Mouse (Mus musculus) bone marrow, adult 2 months (tissue): ENCODE measurements around the gene Ltb4r2. TPM values are rescaled to one million over a fixed set of nuclear protein-coding genes. Genes with fewer than 3 reads are reported as not detected.

Experiments used
- H3K27ac ChIP-seq: fragments of 200-500 bp; 2 replicates; pipeline ENCODE4 v1.5.1; 2012; ENCODE audit warnings: low read depth, mild to moderate bottlenecking, control low read depth, inconsistent platforms, low read length; ENCODE audit not compliant: control insufficient read depth, poor library complexity, insufficient read depth
- H3K4me1 ChIP-seq: fragments of 200-500 bp; 2 replicates; pipeline ENCODE4 v1.6.1; 2011; ENCODE audit warnings: low read length; ENCODE audit not compliant: control insufficient read depth, insufficient read depth
- H3K4me3 ChIP-seq: fragments of 200-500 bp; replicated peaks from 2 replicates; pipeline ENCODE3; 2011; ENCODE audit warnings: mild to moderate bottlenecking, low read depth, low read length, control low read depth; ENCODE audit not compliant: control insufficient read depth
- CTCF ChIP-seq: fragments of 200-500 bp; IDR thresholded peaks from 2 replicates; pipeline ENCODE4 v1.5.1; 2011; ENCODE audit warnings: low read length, control low read depth; ENCODE audit not compliant: control insufficient read depth, insufficient read depth
- POLR2A ChIP-seq: fragments of 200-500 bp; IDR thresholded peaks from 2 replicates; pipeline ENCODE4 v1.6.1; 2011; ENCODE audit warnings: low read depth, mild to moderate bottlenecking, control low read depth, low read length, borderline replicate concordance; ENCODE audit not compliant: control insufficient read depth
- WGBS: fragments of 180-500 bp; shearing (Covaris S2); methylation state at CpG from one replicate; pipeline ENCODE4 v1.1.7; 2018; 5-methylcytosine and 5-hydroxymethylcytosine counted together
- polyA plus RNA-seq: library from polyadenylated mRNA; stranded (reverse); fragments of >200 nt; gene quantifications from 2 replicates; pipeline ENCODE4 v1.2.4, GENCODE M21; 2011; ENCODE audit warnings: low replicate concordance; ENCODE audit not compliant: missing spikeins, insufficient read depth, insufficient read length

The Ltb4r2 gene
- polyA plus RNA-seq, 1 experiment = 6.5 TPM

DNA sequence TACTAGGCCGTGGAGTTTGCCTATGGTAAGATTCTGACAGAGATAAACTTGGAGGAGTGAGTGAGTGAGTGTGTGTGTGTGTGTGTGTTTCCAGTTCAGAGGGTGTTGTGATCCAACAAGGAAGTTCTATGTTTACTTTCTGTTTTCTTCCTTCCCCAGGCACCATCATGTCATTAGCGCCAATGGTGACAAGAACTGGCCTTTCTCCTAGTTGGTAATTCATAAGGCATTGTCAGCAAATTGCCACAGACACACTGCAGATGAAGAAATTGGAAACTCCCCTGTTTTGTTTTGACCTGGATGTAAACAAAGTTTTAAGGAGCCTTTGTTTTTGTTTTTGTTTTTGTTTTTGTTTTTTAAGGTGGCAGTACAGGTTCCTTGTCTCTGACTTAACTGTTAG is 32.2 kb downstream of the Ltb4r2 start:
- WGBS = 53% methylated on average over 2 of the region's 2 CpGs
- H3K4me1 ChIP-seq = no peaks in the 10 kb centered on the region
- H3K27ac ChIP-seq = no peak overlapping the region
- H3K4me3 ChIP-seq = no peak overlapping the region
- TF ChIP-seq POLR2A (no peak), CTCF (no peak)

DNA sequence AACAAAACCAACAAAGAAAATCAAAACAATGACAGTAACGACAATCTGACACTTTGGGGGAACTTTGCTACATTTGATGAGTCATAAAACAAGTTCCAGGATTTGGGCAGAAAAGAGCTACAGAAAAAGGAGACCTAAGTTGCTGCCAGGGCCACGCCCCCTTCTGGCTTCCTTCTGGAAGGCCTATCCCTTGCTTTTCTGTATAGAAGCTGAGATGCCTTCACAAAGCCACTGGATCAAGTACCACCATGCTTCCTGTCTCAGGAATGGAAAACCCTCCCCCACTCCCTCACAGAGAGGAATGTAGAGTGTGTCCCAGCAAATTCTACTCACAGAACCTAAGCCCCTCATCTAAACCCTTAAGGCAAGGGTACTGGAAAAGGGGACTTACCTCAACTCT is 32.7 kb downstream of the Ltb4r2 start:
- no peaks in the 10 kb centered on the region for H3K4me1 ChIP-seq
- no peak overlapping the region for H3K27ac ChIP-seq
- H3K4me3 ChIP-seq = no peak overlapping the region
- 52% methylated on average over 2 of the region's 2 CpGs for WGBS
- no peak for TF ChIP-seq CTCF
- TF ChIP-seq POLR2A = no peak

DNA sequence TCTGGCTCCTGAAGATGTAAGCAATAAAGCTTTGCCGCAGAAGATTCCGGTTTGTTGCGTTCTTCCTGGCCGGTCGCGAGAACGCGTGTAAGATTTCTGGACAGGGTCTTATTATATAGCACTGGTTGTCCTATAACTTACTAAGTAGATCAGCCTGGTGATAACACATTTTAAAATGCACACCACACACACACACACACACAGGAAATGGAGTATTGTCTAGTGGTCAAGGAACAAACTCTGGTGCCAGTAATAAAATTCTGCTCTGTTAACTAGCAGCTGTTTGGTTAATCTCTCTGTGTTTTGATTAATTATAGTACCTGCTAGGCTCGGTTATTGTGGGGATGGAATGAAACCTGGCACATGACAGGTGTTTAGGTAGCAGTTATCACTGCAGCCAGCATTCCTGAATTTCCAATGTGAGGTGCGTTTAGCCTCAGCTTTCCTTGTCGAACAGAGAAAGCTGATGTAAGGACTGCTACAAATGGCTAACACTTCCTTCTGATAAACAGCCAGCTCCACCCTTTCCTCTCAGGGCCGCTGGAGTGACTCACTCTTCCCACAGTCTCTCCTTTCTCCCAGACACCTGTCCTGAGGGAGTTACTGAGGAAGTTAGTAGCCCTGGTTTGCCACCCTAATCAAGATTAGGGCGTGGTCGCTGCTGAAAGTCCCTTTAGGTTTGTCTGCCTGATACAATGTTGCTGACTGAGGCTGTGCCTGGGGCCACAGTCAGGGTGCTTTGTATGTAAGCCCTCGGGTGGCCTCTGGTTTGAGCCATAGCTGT is 34.3 kb downstream of the Ltb4r2 start:
- no peak overlapping the region for H3K27ac ChIP-seq
- 63% methylated on average over 15 of the region's 15 CpGs for WGBS
- no peak for TF ChIP-seq POLR2A
- TF ChIP-seq CTCF = no peak
- no peaks in the 10 kb centered on the region for H3K4me1 ChIP-seq
- no peak overlapping the region for H3K4me3 ChIP-seq

Other genes starting within 250 kb of the Ltb4r2 start
- 0.25 and 0.70 TPM in 2 replicates for gene Nrl, start 236.4 kb upstream of the Ltb4r2 start, polyA plus RNA-seq
- gene Pck2, start 221.2 kb upstream of the Ltb4r2 start, polyA plus RNA-seq = 42.6 and 60.8 TPM in 2 replicates
- gene Dcaf11, start 201.4 kb upstream of the Ltb4r2 start, polyA plus RNA-seq = 26.4 and 42.3 TPM in 2 replicates
- not detected in 2 replicates for gene A730061H03Rik, start 201.0 kb upstream of the Ltb4r2 start, polyA plus RNA-seq
- gene Fitm1, start 185.8 kb upstream of the Ltb4r2 start, polyA plus RNA-seq = not detected in 2 replicates
- 187 and 268 TPM in 2 replicates for gene Psme1, start 183.3 kb upstream of the Ltb4r2 start, polyA plus RNA-seq
- 12.3 and 48.5 TPM in 2 replicates for gene Emc9, start 176.1 kb upstream of the Ltb4r2 start, polyA plus RNA-seq
- gene Psme2, start 170.3 kb upstream of the Ltb4r2 start, polyA plus RNA-seq = 152 and 175 TPM in 2 replicates
- 79.5 and 160 TPM in 2 replicates for gene Rnf31, start 169.7 kb upstream of the Ltb4r2 start, polyA plus RNA-seq
- 60.8 and 84.3 TPM in 2 replicates for gene Irf9, start 157.9 kb upstream of the Ltb4r2 start, polyA plus RNA-seq
- 13.2 and 28.5 TPM in 2 replicates for gene Rec8, start 143.4 kb upstream of the Ltb4r2 start, polyA plus RNA-seq
- gene Ipo4, start 125.5 kb upstream of the Ltb4r2 start, polyA plus RNA-seq = 24.9 and 49.5 TPM in 2 replicates
- gene Gm49378, start 123.5 kb upstream of the Ltb4r2 start, polyA plus RNA-seq = 2.0 and 5.8 TPM in 2 replicates
- gene Tm9sf1, start 117.6 kb upstream of the Ltb4r2 start, polyA plus RNA-seq = 37.9 and 46.7 TPM in 2 replicates
- 0.77 and 4.0 TPM in 2 replicates for gene Tssk4, start 111.2 kb upstream of the Ltb4r2 start, polyA plus RNA-seq
- 23.2 and 50.4 TPM in 2 replicates for gene Mdp1, start 100.9 kb upstream of the Ltb4r2 start, polyA plus RNA-seq
- 7.3 and 18.3 TPM in 2 replicates for gene Gmpr2, start 89.5 kb upstream of the Ltb4r2 start, polyA plus RNA-seq
- gene Nedd8, start 89.3 kb upstream of the Ltb4r2 start, polyA plus RNA-seq = 173 and 183 TPM in 2 replicates
- 25.4 and 38.1 TPM in 2 replicates for gene Tinf2, start 79.6 kb upstream of the Ltb4r2 start, polyA plus RNA-seq
- 1.1 and 5.1 TPM in 2 replicates for gene Tgm1, start 47.5 kb upstream of the Ltb4r2 start, polyA plus RNA-seq
- gene Rabggta, start 39.2 kb upstream of the Ltb4r2 start, polyA plus RNA-seq = 16.0 and 24.5 TPM in 2 replicates
- 24.4 and 25.9 TPM in 2 replicates for gene Dhrs1, start 15.7 kb upstream of the Ltb4r2 start, polyA plus RNA-seq
- gene Nop9, start 15.7 kb upstream of the Ltb4r2 start, polyA plus RNA-seq = 14.3 and 14.5 TPM in 2 replicates
- 1.6 TPM in 1 of 2 replicates, not detected in the other for gene Cideb, start 3.0 kb upstream of the Ltb4r2 start, polyA plus RNA-seq
- gene Ltb4r1, start 4.5 kb downstream of the Ltb4r2 start, polyA plus RNA-seq = 34.1 and 77.0 TPM in 2 replicates
- gene Adcy4, start 22.7 kb downstream of the Ltb4r2 start, polyA plus RNA-seq = 2.3 and 4.7 TPM in 2 replicates
- 27.7 and 38.9 TPM in 2 replicates for gene Ripk3, start 27.4 kb downstream of the Ltb4r2 start, polyA plus RNA-seq
- gene Nfatc4, start 61.7 kb downstream of the Ltb4r2 start, polyA plus RNA-seq = 4.0 and 5.6 TPM in 2 replicates
- gene Nynrin, start 92.6 kb downstream of the Ltb4r2 start, polyA plus RNA-seq = 0.93 and 1.3 TPM in 2 replicates
- gene Cbln3, start 123.0 kb downstream of the Ltb4r2 start, polyA plus RNA-seq = not detected in 2 replicates
- gene Khnyn, start 123.5 kb downstream of the Ltb4r2 start, polyA plus RNA-seq = 12.6 and 28.3 TPM in 2 replicates
- gene Sdr39u1, start 138.9 kb downstream of the Ltb4r2 start, polyA plus RNA-seq = 3.0 and 3.1 TPM in 2 replicates
- not detected in 2 replicates for gene Cma1, start 183.2 kb downstream of the Ltb4r2 start, polyA plus RNA-seq
- gene Cma2, start 189.6 kb downstream of the Ltb4r2 start, polyA plus RNA-seq = not detected in 2 replicates